Mouse (Mus musculus): Measurements from ENCODE around the gene Spata48. TPM values are rescaled to one million over a fixed set of nuclear protein-coding genes. Genes with fewer than 3 reads are reported as not detected.

The Spata48 gene
- polyA plus RNA-seq, 1 experiment from 2014 or later = 0.30 TPM

GRCm38 (mm10) chr11:11556186-11556585, 94.3 kb downstream of the Spata48 start:
- Histone ChIP-seq H3K27ac (ENCODE audit: low read length) (no peak overlapping the region), H3K9ac (ENCODE audit: low read length) (no peak overlapping the region), H3K4me1 (ENCODE audit: control insufficient read depth, insufficient read depth, low read length) (no peaks in the 10 kb centered on the region), H3K9me3 (replicated peaks; ENCODE audit: control insufficient read depth, low read length) (no peaks in the 10 kb centered on the region), H3K36me3 (ENCODE audit: control insufficient read depth, insufficient read depth, low read length) (no peaks in the 10 kb centered on the region), H3K4me3 (replicated peaks; ENCODE audit: low read length) (no peak overlapping the region), H3K27me3 (ENCODE audit: control insufficient read depth, insufficient read depth, low read length) (no peaks in the 10 kb centered on the region), H3K4me2 (ENCODE audit: low read depth, low read length) (no peak overlapping the region)
- ATAC-seq (ENCODE audit: insufficient read depth, low FRiP score) = no peak
- 83% methylated on average over 1 of the region's 1 CpGs for WGBS

GRCm38 (mm10) chr11:11557173-11557967, 95.5 kb downstream of the Spata48 start:
- no peak overlapping the region for H3K4me2 ChIP-seq (ENCODE audit: low read depth, low read length)
- no peaks in the 10 kb centered on the region for H3K4me1 ChIP-seq (ENCODE audit: control insufficient read depth, insufficient read depth, low read length)
- no peak overlapping the region for H3K4me3 ChIP-seq (replicated peaks; ENCODE audit: low read length)
- WGBS = 44% methylated on average over 11 of the region's 11 CpGs
- no peaks in the 10 kb centered on the region for H3K36me3 ChIP-seq (ENCODE audit: control insufficient read depth, insufficient read depth, low read length)
- ATAC-seq (ENCODE audit: insufficient read depth, low FRiP score) = no peak
- no peak overlapping the region for H3K27ac ChIP-seq (ENCODE audit: low read length)
- no peaks in the 10 kb centered on the region for H3K27me3 ChIP-seq (ENCODE audit: control insufficient read depth, insufficient read depth, low read length)
- no peaks in the 10 kb centered on the region for H3K9me3 ChIP-seq (replicated peaks; ENCODE audit: control insufficient read depth, low read length)
- no peak overlapping the region for H3K9ac ChIP-seq (ENCODE audit: low read length)

- no peak overlapping the region for H3K9ac ChIP-seq (ENCODE audit: low read length)
- ATAC-seq (ENCODE audit: insufficient read depth, low FRiP score) = no peak
- H3K9me3 ChIP-seq (replicated peaks; ENCODE audit: control insufficient read depth, low read length) = no peaks in the 10 kb centered on the region
- no peak overlapping the region for H3K27ac ChIP-seq (ENCODE audit: low read length)
- no peak overlapping the region for H3K4me3 ChIP-seq (replicated peaks; ENCODE audit: low read length)
- 72% methylated on average over 3 of the region's 3 CpGs for WGBS
- no peaks in the 10 kb centered on the region for H3K36me3 ChIP-seq (ENCODE audit: control insufficient read depth, insufficient read depth, low read length)
- H3K27me3 ChIP-seq (ENCODE audit: control insufficient read depth, insufficient read depth, low read length) = no peaks in the 10 kb centered on the region
- H3K4me2 ChIP-seq (ENCODE audit: low read depth, low read length) = no peak overlapping the region
- H3K4me1 ChIP-seq (ENCODE audit: control insufficient read depth, insufficient read depth, low read length) = no peaks in the 10 kb centered on the region
Measured at GRCm38 (mm10) chr11:11558662-11559061, 96.8 kb downstream of the Spata48 start.

- Histone ChIP-seq H3K9ac (ENCODE audit: low read length) (no peak overlapping the region), H3K4me1 (ENCODE audit: control insufficient read depth, insufficient read depth, low read length) (no peaks in the 10 kb centered on the region), H3K4me2 (ENCODE audit: low read depth, low read length) (no peak overlapping the region), H3K27ac (ENCODE audit: low read length) (no peak overlapping the region), H3K27me3 (ENCODE audit: control insufficient read depth, insufficient read depth, low read length) (no peaks in the 10 kb centered on the region), H3K36me3 (ENCODE audit: control insufficient read depth, insufficient read depth, low read length) (no peaks in the 10 kb centered on the region), H3K4me3 (replicated peaks; ENCODE audit: low read length) (no peak overlapping the region), H3K9me3 (replicated peaks; ENCODE audit: control insufficient read depth, low read length) (no peaks in the 10 kb centered on the region)
- ATAC-seq (ENCODE audit: insufficient read depth, low FRiP score) = no peak
- WGBS = 78% methylated on average over 7 of the region's 7 CpGs
Measured at GRCm38 (mm10) chr11:11559099-11559686, 97.3 kb downstream of the Spata48 start.

- no peaks in the 10 kb centered on the region for H3K36me3 ChIP-seq (ENCODE audit: control insufficient read depth, insufficient read depth, low read length)
- H3K9ac ChIP-seq (ENCODE audit: low read length) = no peak overlapping the region
- no peak overlapping the region for H3K27ac ChIP-seq (ENCODE audit: low read length)
- no peaks in the 10 kb centered on the region for H3K4me1 ChIP-seq (ENCODE audit: control insufficient read depth, insufficient read depth, low read length)
- WGBS = 75% methylated on average over 6 of the region's 6 CpGs
- ATAC-seq (ENCODE audit: insufficient read depth, low FRiP score) = no peak
- H3K27me3 ChIP-seq (ENCODE audit: control insufficient read depth, insufficient read depth, low read length) = no peaks in the 10 kb centered on the region
- no peak overlapping the region for H3K4me2 ChIP-seq (ENCODE audit: low read depth, low read length)
- H3K9me3 ChIP-seq (replicated peaks; ENCODE audit: control insufficient read depth, low read length) = no peaks in the 10 kb centered on the region
- H3K4me3 ChIP-seq (replicated peaks; ENCODE audit: low read length) = no peak overlapping the region
Measured at GRCm38 (mm10) chr11:11561118-11561517, 99.2 kb downstream of the Spata48 start.

GRCm38 (mm10) chr11:11564266-11565044, 102.6 kb downstream of the Spata48 start:
- no peak overlapping the region for H3K27ac ChIP-seq (ENCODE audit: low read length)
- no peaks in the 10 kb centered on the region for H3K27me3 ChIP-seq (ENCODE audit: control insufficient read depth, insufficient read depth, low read length)
- H3K4me1 ChIP-seq (ENCODE audit: control insufficient read depth, insufficient read depth, low read length) = no peaks in the 10 kb centered on the region
- WGBS = 68% methylated on average over 7 of the region's 7 CpGs
- no peak overlapping the region for H3K4me3 ChIP-seq (replicated peaks; ENCODE audit: low read length)
- no peak for ATAC-seq (ENCODE audit: insufficient read depth, low FRiP score)
- H3K9me3 ChIP-seq (replicated peaks; ENCODE audit: control insufficient read depth, low read length) = no peaks in the 10 kb centered on the region
- no peaks in the 10 kb centered on the region for H3K36me3 ChIP-seq (ENCODE audit: control insufficient read depth, insufficient read depth, low read length)
- H3K4me2 ChIP-seq (ENCODE audit: low read depth, low read length) = no peak overlapping the region
- H3K9ac ChIP-seq (ENCODE audit: low read length) = no peak overlapping the region

Other genes with a start within 250 kb of the Spata48 start
- 0.52 and 0.72 TPM in 2 replicates for gene Zpbp, start 314 bp downstream of the Spata48 start, polyA plus RNA-seq (2015; fragmentation: Nextera tagmentation; extraction: Ambion mirVana)
- not detected in 2 replicates for gene 4930512M02Rik, start 165.7 kb downstream of the Spata48 start, polyA plus RNA-seq (2015; fragmentation: Nextera tagmentation; extraction: Ambion mirVana)
- 3.5 and 3.8 TPM in 2 replicates for gene Ikzf1, start 222.9 kb downstream of the Spata48 start, polyA plus RNA-seq (2015; fragmentation: Nextera tagmentation; extraction: Ambion mirVana)